Mouse (Mus musculus): ENCODE results near the gene Rnd2.

- TF ChIP-seq CTCF (IDR thresholded peaks at IDR 0.05; ENCODE audit: control insufficient read depth, insufficient read depth, low read length) (no peak), POLR2A (IDR thresholded peaks at IDR 0.05; ENCODE audit: borderline replicate concordance, control insufficient read depth, low read depth, low read length) (no peak)
Measured at GRCm38 (mm10) chr11:101507090-101507489, 42.3 kb downstream of the Rnd2 start.

All from bone marrow, adult 2 months (tissue).